Mouse (Mus musculus): Measurements from ENCODE around the gene Plekho2.

The Plekho2 gene

GRCm38 (mm10) chr9:65579781-65580371, at the start of gene Plekho2:
Gene Plekho2, minus strand, starts transcription at chr9:65580040.
- in situ Hi-C loops (cut with MboI; ENCODE audit: low sequenced_read_pairs): loop anchor here (5.0 to 25.0 kb wide), 2 partner anchors 58 to 143 kb away; partner anchors contain the start of genes Ankdd1a and Mtfmt

GRCm38 (mm10) chr9:65629025-65629766, 49.4 kb upstream of the Plekho2 start, which contains the start of gene Rbpms2:
Gene Rbpms2, plus strand, starts transcription at chr9:65629648.
- in situ Hi-C loops (cut with MboI; ENCODE audit: low sequenced_read_pairs): no loop called here

DNA sequence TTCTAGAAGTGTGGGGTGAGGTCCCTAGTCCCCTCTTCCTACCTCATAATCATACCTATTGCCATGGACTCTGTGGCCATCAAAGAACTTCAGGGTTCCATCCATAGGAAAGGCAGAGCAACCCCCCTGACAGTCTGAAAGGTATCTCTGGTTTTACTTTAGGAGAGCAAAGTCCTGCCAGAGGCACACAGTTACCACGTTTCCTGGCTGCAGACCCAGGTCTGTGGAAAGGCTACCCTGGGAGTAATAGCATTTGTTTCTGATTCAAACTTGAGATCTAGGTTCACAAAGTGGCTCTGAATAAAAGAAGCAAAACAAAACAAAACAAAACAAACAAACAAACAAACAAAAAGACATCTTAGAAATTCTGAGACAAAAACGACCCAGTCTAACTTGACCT, 44.4 kb upstream of the Plekho2 start:
- in situ Hi-C loops (cut with MboI; ENCODE audit: low sequenced_read_pairs): no loop called here

GRCm38 (mm10) chr9:65622826-65623225, 43.0 kb upstream of the Plekho2 start:
- in situ Hi-C loops (cut with MboI; ENCODE audit: low sequenced_read_pairs): no loop called here

DNA sequence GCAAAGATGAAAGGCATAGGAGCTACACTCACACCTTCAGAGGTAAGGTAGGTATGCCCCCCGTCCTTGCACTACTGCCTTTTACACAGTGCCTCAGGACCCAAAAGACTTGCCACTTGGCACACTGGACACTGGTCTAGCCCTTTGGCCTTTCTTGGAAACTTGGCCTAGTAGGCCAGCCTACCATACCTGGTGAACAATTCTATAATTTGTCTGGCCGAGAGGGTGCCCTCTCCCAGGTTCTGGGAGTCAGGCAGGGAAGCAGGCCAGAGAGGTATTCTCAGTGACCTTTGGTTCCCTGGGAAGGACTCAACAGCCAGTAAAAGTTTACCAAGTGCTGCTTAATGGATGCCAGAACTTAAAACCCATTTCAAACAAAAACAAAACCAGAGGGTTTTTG, 41.8 kb upstream of the Plekho2 start:
- in situ Hi-C loops (cut with MboI; ENCODE audit: low sequenced_read_pairs): no loop called here

- in situ Hi-C loops (cut with MboI; ENCODE audit: low sequenced_read_pairs): no loop called here
Measured at GRCm38 (mm10) chr9:65621196-65621595, 41.4 kb upstream of the Plekho2 start.

GRCm38 (mm10) chr9:65619311-65619710, 39.5 kb upstream of the Plekho2 start:
- in situ Hi-C loops (cut with MboI; ENCODE audit: low sequenced_read_pairs): no loop called here

DNA sequence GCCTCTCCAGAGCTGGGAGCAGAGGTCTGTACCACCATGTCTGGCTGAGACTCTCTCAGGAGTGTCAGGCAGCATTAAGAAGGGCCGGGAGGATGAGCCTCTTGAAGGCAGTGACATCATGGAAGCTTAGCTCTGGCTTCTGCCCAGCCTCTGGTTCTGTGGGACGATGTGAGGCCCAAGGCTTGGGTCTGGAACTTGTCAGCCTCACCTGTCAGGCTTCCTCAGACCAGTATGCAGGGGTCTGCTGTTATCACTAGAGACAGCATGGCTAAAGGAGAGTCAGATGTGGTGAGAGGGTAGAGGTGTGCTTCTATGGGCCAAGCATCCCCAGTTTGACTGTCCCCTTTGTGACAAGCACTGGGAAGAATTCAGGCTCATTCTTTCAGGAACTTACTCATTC, 33.3 kb upstream of the Plekho2 start:
- in situ Hi-C loops (cut with MboI; ENCODE audit: low sequenced_read_pairs): no loop called here

- in situ Hi-C loops (cut with MboI; ENCODE audit: low sequenced_read_pairs): no loop called here
Measured at GRCm38 (mm10) chr9:65611969-65612486, 32.2 kb upstream of the Plekho2 start.

DNA sequence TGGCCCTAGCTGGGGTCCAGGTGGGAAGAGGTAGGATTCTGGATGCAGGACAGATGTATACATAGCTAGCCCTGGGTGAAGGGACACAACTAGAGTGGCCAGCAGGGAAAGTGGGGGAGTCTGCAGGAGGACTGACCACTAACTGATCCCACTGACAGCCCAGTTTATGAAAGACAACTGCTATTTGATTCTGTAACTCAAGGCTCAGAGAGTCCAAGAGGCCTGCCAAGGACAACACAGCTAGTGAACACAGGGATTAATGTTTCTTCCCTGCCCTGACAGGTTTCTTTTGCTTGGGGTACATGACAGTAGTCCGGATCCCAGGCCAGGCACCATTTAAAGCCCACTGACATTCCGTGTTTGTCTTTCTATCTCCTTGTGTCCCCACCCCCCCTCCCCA, 27.3 kb upstream of the Plekho2 start:
- in situ Hi-C loops (cut with MboI; ENCODE audit: low sequenced_read_pairs): loop anchor here (5.0 to 10.0 kb wide), 2 partner anchors 55 to 248 kb away; no protein-coding TSS in a partner anchor

DNA sequence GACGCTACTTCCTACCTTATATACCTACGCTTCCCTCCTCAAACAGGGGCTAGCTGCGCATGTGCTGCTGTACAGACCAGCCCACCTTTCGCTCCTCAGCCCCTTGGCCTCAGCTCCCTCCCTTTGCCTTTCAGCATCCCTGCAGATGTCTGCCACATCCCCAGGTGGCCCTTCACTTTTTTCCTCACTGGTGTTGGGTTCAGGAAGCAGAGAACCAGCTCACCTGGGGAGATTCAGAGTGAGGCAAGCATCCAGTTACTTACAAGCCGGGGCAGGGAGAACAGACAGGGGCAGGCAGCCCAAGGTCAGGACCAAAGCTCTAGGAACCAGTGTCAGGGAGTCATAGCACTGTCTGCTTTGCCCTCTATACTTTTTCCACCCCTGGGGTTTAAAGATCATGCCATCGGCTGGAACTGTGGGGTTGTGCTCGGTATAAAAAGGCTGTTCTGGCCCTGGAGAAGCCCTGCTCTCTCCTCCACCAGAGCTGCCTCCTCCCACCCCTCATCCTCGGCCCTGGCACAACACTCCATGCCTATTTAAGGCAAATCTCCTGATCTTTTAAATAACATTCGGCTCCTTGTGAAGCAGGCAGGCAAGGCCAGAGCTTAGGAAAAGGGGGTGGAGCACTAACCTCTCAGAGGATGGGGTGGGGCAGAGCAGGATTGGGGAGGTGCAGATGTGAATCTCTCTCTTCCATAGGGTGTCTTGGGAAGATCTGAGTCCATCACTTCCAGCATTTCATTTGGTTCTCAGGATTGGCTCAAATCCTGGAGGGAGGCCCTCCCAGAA, 26.7 kb upstream of the Plekho2 start:
- in situ Hi-C loops (cut with MboI; ENCODE audit: low sequenced_read_pairs): loop anchor here (5.0 to 10.0 kb wide), 2 partner anchors 56 to 248 kb away; no protein-coding TSS in a partner anchor

DNA sequence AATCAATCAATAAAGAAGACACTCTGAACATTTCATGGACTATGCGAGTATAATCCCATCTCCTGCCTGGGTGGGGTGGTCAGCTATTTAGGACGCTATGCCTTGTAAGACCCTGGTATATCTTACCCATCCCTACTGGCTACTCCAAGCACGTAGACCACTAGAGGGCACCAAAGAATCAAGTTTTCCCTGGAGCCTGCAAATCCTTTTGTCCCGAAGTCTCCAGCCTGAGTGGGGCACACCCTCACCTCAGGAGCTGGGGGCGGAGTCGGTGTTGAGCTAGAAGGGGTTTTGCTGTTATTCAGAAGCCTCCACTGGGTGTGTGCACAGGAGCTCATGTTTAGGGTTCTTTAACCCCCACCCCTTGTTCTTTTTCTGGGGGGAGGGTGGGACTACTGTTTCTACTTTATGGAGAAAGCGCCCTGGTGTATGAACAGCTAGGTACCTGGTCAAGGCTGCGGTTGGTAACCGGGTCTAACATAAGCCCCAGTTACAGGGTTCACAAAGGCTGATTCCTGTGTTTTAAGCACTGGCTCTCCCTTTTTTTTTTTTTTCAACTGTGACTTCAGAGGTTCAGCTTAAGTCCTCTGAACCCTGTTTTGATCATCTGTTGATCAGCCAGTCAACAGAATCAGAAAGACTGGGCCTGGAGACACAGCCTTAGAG, 25.8 kb upstream of the Plekho2 start:
- in situ Hi-C loops (cut with MboI; ENCODE audit: low sequenced_read_pairs): loop anchor here (5.0 to 10.0 kb wide), 2 partner anchors 57 to 249 kb away; no protein-coding TSS in a partner anchor

- in situ Hi-C loops (cut with MboI; ENCODE audit: low sequenced_read_pairs): loop anchor here (10.0 kb wide), 1 partner anchor 251 kb away; no protein-coding TSS in a partner anchor
Measured at GRCm38 (mm10) chr9:65603401-65604102, 23.7 kb upstream of the Plekho2 start.

- in situ Hi-C loops (cut with MboI; ENCODE audit: low sequenced_read_pairs): loop anchor here (10.0 kb wide), 1 partner anchor 254 kb away; no protein-coding TSS in a partner anchor
Measured at GRCm38 (mm10) chr9:65600951-65601350, 21.1 kb upstream of the Plekho2 start.

GRCm38 (mm10) chr9:65598765-65599249, 19.0 kb upstream of the Plekho2 start:
- in situ Hi-C loops (cut with MboI; ENCODE audit: low sequenced_read_pairs): loop anchor here (25.0 kb wide), 1 partner anchor 162 kb away; the partner anchor contains the start of gene Mtfmt

DNA sequence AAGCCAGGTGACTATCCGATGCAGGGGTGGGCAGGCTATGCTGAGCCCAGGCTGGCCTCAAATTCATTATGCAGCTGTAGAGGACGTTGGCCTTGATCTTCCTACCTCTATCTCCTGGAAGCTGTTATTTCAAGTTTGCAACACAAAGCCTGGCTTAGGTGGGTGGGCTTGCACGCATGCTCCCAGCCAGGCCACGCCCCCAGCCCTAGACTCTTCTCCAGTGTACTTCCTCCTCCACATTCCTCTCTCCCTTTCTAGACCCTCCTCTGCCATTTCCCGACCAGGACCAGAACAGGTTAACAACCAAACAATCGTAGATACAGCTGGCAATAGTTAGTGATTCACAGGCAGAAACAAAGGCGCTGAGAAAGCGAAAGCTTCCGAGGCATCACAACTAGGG, 13.8 kb upstream of the Plekho2 start:
- in situ Hi-C loops (cut with MboI; ENCODE audit: low sequenced_read_pairs): loop anchor here (25.0 kb wide), 1 partner anchor 156 kb away; the partner anchor contains the start of gene Mtfmt

DNA sequence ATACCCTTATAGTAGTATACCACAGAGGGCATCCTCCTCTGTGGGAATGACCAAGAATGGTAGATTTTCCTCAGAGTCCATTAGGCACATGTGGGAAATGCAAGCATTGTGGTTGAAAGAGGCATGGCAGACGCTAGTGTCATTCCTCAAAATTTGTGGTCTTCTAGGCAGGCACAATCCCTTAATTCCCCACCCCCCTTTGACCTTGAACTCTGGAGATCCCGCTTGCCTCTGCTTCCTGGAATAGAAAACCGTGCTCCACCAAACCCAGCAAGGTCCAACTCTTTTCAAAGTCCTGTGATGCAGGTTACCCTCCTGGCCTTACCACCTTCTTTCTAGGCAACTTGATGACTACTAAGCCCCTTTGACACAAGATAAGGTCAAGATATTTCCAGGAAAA, 12.9 kb upstream of the Plekho2 start:
- in situ Hi-C loops (cut with MboI; ENCODE audit: low sequenced_read_pairs): loop anchor here (25.0 kb wide), 1 partner anchor 155 kb away; the partner anchor contains the start of gene Mtfmt

- in situ Hi-C loops (cut with MboI; ENCODE audit: low sequenced_read_pairs): loop anchor here (25.0 kb wide), 1 partner anchor 152 kb away; the partner anchor contains the start of gene Mtfmt
Measured at GRCm38 (mm10) chr9:65589091-65589490, 9.3 kb upstream of the Plekho2 start.
